Mouse (Mus musculus) embryonic facial prominence, embryonic 11.5 days (tissue): Measurements from ENCODE around the gene Rufy3. TPM values are rescaled to one million over a fixed set of nuclear protein-coding genes. Genes with fewer than 3 reads are reported as not detected.

Experiments used
- ATAC-seq: fragments of 200-750 bp; cut with Nextera tagmentation; replicated peaks from 2 replicates; pipeline ENCODE4 v1.8.0; 2017; ENCODE audit warnings: low read depth; ENCODE audit not compliant: insufficient number of reproducible peaks, low FRiP score, low TSS enrichment
- DNase-seq: peaks from one replicate; pipeline ENCODE4 v3.0.0-alpha.2; 2015; ENCODE audit warnings: low spot score
- H3K27ac ChIP-seq: fragments of 300-500 bp; sonication (generic); replicated peaks from 2 replicates; pipeline ENCODE4 v1.5.1; 2014; ENCODE audit warnings: mild to moderate bottlenecking, low read depth, low read length, control low read depth
- H3K27me3 ChIP-seq: fragments of 300-500 bp; sonication (generic); 2 replicates; pipeline ENCODE4 v1.6.1; 2014; ENCODE audit warnings: mild to moderate bottlenecking, low read length, moderate library complexity, mixed read lengths; ENCODE audit not compliant: control insufficient read depth, insufficient read depth
- H3K36me3 ChIP-seq: fragments of 300-500 bp; sonication (generic); replicated peaks from 2 replicates; pipeline ENCODE4 v1.6.1; 2014; ENCODE audit warnings: low read depth, mild to moderate bottlenecking, low read length, moderate library complexity, mixed read lengths; ENCODE audit not compliant: control insufficient read depth, insufficient read depth
- H3K4me1 ChIP-seq: fragments of 300-500 bp; sonication (generic); 2 replicates; pipeline ENCODE4 v1.6.1; 2014; ENCODE audit warnings: low read length, mixed read lengths; ENCODE audit not compliant: control insufficient read depth, insufficient read depth
- H3K4me2 ChIP-seq: fragments of 300-500 bp; sonication (generic); 2 replicates; pipeline ENCODE4 v1.6.1; 2014; ENCODE audit warnings: low read depth, mild to moderate bottlenecking, control low read depth, low read length, moderate library complexity
- H3K4me3 ChIP-seq: fragments of 300-500 bp; sonication (generic); 2 replicates; pipeline ENCODE4 v1.5.1; 2014; ENCODE audit warnings: low read depth, low read length, control low read depth
- H3K9ac ChIP-seq: fragments of 300-500 bp; sonication (generic); replicated peaks from 2 replicates; pipeline ENCODE4 v1.6.1; 2014; ENCODE audit warnings: mild to moderate bottlenecking, control low read depth, low read length
- H3K9me3 ChIP-seq: fragments of 300-500 bp; sonication (generic); replicated peaks from 2 replicates; pipeline ENCODE4 v1.6.1; 2016; ENCODE audit warnings: mild to moderate bottlenecking, low read length, inconsistent platforms, mixed read lengths; ENCODE audit not compliant: control insufficient read depth
- WGBS: fragments of 180-500 bp; shearing (Covaris S2); extraction: QIAGEN DNeasy Blood & Tissue Kit; methylation state at CpG from one replicate; pipeline ENCODE4 v1.1.7; 2014; 5-methylcytosine and 5-hydroxymethylcytosine counted together
- polyA plus RNA-seq: library from polyadenylated mRNA; unstranded; fragments of >200 nt; fragmentation: Nextera tagmentation; extraction: Ambion mirVana; gene quantifications from 2 replicates; pipeline ENCODE4 v1.2.1, GENCODE M21; 2014

Rufy3 gene
- polyA plus RNA-seq, 1 experiment from 2014 or later: 34.1 TPM

- H3K27me3 ChIP-seq: no peaks in the 10 kb centered on the region
- no peaks in the 10 kb centered on the region for H3K4me1 ChIP-seq
- peak overlapping the region; percentile 24; the same call in 1 of the 2 replicates for H3K4me2 ChIP-seq
- no peak overlapping the region; the same call in 1 of the 2 replicates for H3K9ac ChIP-seq
- 48% methylated on average over 9 of the region's 9 CpGs for WGBS
- peak overlapping the region; percentile 40; the same call in 1 of the 2 replicates for H3K4me3 ChIP-seq
- peak; percentile 88 for ATAC-seq
- H3K27ac ChIP-seq: no peak overlapping the region
- DNase-seq: peak; percentile 77
- no peaks in the 10 kb centered on the region for H3K9me3 ChIP-seq
- H3K36me3 ChIP-seq: no peaks in the 10 kb centered on the region
These were observed 18.6 kb downstream of the Rufy3 start for GRCm38 (mm10) chr5:88583271-88584031.

GRCm38 (mm10) chr5:88584061-88584460 lies 19.2 kb downstream of the Rufy3 start:
- WGBS: 33% methylated on average over 9 of the region's 9 CpGs
- H3K27me3 ChIP-seq: no peaks in the 10 kb centered on the region
- no peaks in the 10 kb centered on the region for H3K36me3 ChIP-seq
- peak overlapping the region; percentile 47 for H3K4me2 ChIP-seq
- no peaks in the 10 kb centered on the region for H3K4me1 ChIP-seq
- DNase-seq (peak; percentile 42), ATAC-seq (peak; percentile 41; the same call in 1 of the 2 replicates)
- H3K27ac ChIP-seq: no peak overlapping the region
- no peaks in the 10 kb centered on the region for H3K9me3 ChIP-seq
- H3K9ac ChIP-seq: peak overlapping the region; percentile 37
- H3K4me3 ChIP-seq: peak overlapping the region; percentile 40

DNA sequence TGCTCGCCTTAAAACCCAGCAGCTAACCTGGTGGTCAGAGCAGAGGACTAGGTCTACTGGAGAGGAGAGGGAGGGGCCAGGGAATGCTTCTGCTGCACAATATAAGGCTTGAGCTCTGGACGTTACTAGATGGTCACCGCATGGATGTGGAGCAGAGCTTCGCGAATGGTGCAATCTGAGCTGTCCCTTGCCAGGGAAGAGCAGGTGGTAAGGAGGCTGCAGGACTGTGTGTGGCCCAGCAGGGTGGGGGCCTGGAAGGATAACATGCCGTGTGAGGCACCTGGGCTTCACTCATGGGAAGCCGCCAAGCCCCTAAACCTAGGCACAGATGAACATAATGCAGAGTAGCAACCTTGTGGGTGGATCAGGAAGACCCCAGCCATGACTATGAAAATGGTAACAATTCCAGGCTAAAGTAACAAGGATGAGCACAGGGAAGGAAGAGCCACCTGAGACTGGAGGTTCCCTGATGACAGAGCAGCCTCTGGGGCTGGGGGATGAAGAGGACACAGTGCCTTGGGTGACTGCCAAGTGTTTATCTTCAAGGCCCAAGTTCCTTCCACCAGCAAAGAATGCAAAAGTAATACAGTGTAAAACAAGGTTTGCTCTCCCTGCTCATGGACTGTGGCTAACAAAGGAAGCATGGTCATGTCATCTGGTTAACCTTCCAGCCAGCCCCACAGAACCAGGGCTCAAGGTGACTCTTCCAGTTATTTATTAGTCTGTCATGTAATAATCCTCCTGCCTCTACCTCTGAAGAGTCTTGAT lies 21.8 kb downstream of the Rufy3 start:
- Histone ChIP-seq H3K27ac (no peak overlapping the region), H3K9me3 (no peaks in the 10 kb centered on the region), H3K9ac (no peak overlapping the region), H3K36me3 (no peaks in the 10 kb centered on the region; the same call in 1 of the 2 replicates), H3K27me3 (no peaks in the 10 kb centered on the region), H3K4me2 (peak overlapping the region; percentile 13; the same call in 1 of the 2 replicates), H3K4me1 (no peaks in the 10 kb centered on the region), H3K4me3 (no peak overlapping the region)
- 66% methylated on average over 7 of the region's 7 CpGs for WGBS
- ATAC-seq: 0 out of 2 replicates have a peak, but pooled peaks have one; percentile 23
- DNase-seq: no peak

GRCm38 (mm10) chr5:88587211-88587934 lies 22.5 kb downstream of the Rufy3 start:
- 39% methylated on average over 13 of the region's 13 CpGs for WGBS
- no peaks in the 10 kb centered on the region for H3K27me3 ChIP-seq
- ATAC-seq (peak; percentile 8; the same call in 1 of the 2 replicates), DNase-seq (no peak)
- H3K9ac ChIP-seq: peak overlapping the region; percentile 41; the same call in 1 of the 2 replicates
- no peak overlapping the region; the same call in 1 of the 2 replicates for H3K4me2 ChIP-seq
- H3K36me3 ChIP-seq: no peaks in the 10 kb centered on the region; the same call in 1 of the 2 replicates
- no peaks in the 10 kb centered on the region for H3K9me3 ChIP-seq
- no peak overlapping the region for H3K4me3 ChIP-seq
- no peaks in the 10 kb centered on the region for H3K4me1 ChIP-seq
- H3K27ac ChIP-seq: no peak overlapping the region

DNA sequence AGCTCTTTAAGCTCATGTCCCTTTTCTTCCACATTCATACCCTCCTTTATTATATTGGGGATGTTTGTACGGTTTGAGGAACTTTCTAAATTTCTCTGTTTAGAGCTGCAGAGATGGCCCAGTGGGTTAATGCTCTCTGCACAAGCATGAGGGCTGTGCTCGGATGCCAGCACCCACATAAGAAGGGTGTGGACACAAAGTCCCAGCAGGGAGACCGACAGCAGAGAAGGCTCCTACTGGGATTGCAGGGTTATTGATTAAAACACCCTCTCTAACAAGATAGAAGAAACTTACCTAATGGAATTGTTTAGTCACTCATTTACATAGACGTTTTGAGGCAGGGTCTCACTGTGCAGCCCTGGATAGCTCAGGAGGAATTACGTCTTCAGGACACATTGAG lies 23.6 kb downstream of the Rufy3 start:
- no peaks in the 10 kb centered on the region for H3K27me3 ChIP-seq
- ATAC-seq (no peak), DNase-seq (no peak)
- H3K4me2 ChIP-seq: no peak overlapping the region
- WGBS: 62% methylated on average over 5 of the region's 5 CpGs
- H3K9ac ChIP-seq: no peak overlapping the region
- no peak overlapping the region for H3K4me3 ChIP-seq
- H3K4me1 ChIP-seq: no peaks in the 10 kb centered on the region
- H3K36me3 ChIP-seq: no peaks in the 10 kb centered on the region; the same call in 1 of the 2 replicates
- no peaks in the 10 kb centered on the region for H3K9me3 ChIP-seq
- no peak overlapping the region for H3K27ac ChIP-seq

- Histone ChIP-seq H3K27ac (no peak overlapping the region), H3K9me3 (no peaks in the 10 kb centered on the region), H3K36me3 (no peaks in the 10 kb centered on the region; the same call in 1 of the 2 replicates), H3K4me1 (no peaks in the 10 kb centered on the region), H3K27me3 (no peaks in the 10 kb centered on the region), H3K4me2 (no peak overlapping the region), H3K4me3 (no peak overlapping the region), H3K9ac (no peak overlapping the region)
- DNase-seq (no peak), ATAC-seq (no peak)
- WGBS: 90% methylated on average over 13 of the region's 13 CpGs
These were observed 28.8 kb downstream of the Rufy3 start for GRCm38 (mm10) chr5:88593421-88594172.

DNA sequence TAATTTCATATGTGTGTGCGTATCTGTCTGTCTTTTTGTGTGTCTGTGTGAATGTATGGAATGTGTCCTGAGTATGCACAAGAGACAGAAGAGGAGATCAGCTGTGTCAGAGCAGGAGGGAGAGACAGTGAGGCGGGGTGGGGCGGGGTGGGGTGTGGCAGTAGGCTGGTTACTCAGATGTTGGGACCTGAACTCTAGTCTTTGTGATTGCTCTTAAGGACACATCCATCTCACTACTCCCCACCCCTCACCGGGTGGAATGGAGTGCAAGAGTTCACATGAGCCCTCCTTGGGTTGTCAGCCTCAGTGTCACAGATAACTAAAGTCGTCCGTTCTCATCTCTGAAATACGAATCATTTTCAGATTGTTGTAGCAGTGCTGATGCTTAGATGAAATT lies 29.3 kb downstream of the Rufy3 start:
- DNase-seq (no peak), ATAC-seq (no peak)
- H3K36me3 ChIP-seq: no peaks in the 10 kb centered on the region; the same call in 1 of the 2 replicates
- no peaks in the 10 kb centered on the region for H3K4me1 ChIP-seq
- WGBS: 88% methylated on average over 7 of the region's 7 CpGs
- H3K27me3 ChIP-seq: no peaks in the 10 kb centered on the region
- H3K27ac ChIP-seq: no peak overlapping the region
- H3K4me2 ChIP-seq: no peak overlapping the region
- H3K4me3 ChIP-seq: no peak overlapping the region
- H3K9me3 ChIP-seq: no peaks in the 10 kb centered on the region
- H3K9ac ChIP-seq: no peak overlapping the region
